Mouse (Mus musculus) inflammation-experienced regulatory T-cells, adult 16 weeks (primary cell): ENCODE results near the gene Isl1. TPM values are rescaled to one million over a fixed set of nuclear protein-coding genes. Genes with fewer than 3 reads are reported as not detected.

ENCODE experiments used
- polyA plus RNA-seq: library from polyadenylated mRNA; unstranded; fragments of 100-300 nt; shearing (Covaris generic); gene quantifications from one replicate; pipeline ENCODE4 v1.2.1, GENCODE M21; 2017

Gene Isl1
- polyA plus RNA-seq, result not detected

GRCm38 (mm10) chr13:116309584-116310462 is at the start of gene Isl1:
Isl1 (minus strand) TSS chr13:116309689.

